Mouse (Mus musculus) E14TG2a.4 (cell line): ENCODE measurements around the gene Bcas3.
A peak's percentile ranks its signal among the peaks of the same experiment; 100 is the strongest.

Experiments
- H3K27me3 ChIP-seq: 2 replicates; pipeline ENCODE4 v1.6.1; 2014; ENCODE audit warnings: low read length, control low read depth; ENCODE audit not compliant: insufficient read depth
- H3K36me3 ChIP-seq: 2 replicates; pipeline ENCODE4 v1.6.1; 2014; ENCODE audit warnings: low read length, control low read depth; ENCODE audit not compliant: insufficient read depth
- H3K4me1 ChIP-seq: replicated peaks from 2 replicates; pipeline ENCODE4 v1.6.1; 2014; ENCODE audit warnings: low read depth, low read length, control low read depth
- H3K4me3 ChIP-seq: replicated peaks from 2 replicates; pipeline ENCODE4 v1.5.1; 2014; ENCODE audit warnings: mild to moderate bottlenecking, low read length
- H3K9me3 ChIP-seq: 2 replicates; pipeline ENCODE4 v1.6.1; 2014; ENCODE audit warnings: low read length, control low read depth
- CTCF ChIP-seq: conservative IDR thresholded peaks from 2 replicates; pipeline ENCODE4 v1.5.1; 2014; ENCODE audit warnings: low read length
- NANOG ChIP-seq: IDR thresholded peaks from 2 replicates; pipeline ENCODE4 v1.6.1; 2014; ENCODE audit warnings: borderline replicate concordance, low read length, mixed read lengths
- POU5F1 ChIP-seq: IDR thresholded peaks from 2 replicates; pipeline ENCODE4 v1.6.1; 2014; ENCODE audit warnings: low read length, borderline replicate concordance

Gene Bcas3

GRCm38 (mm10) chr11:85769740-85770139 is 416.8 kb downstream of the Bcas3 start:
- TF ChIP-seq NANOG (no peak), CTCF (no peak), POU5F1 (no peak)
- no peaks in the 10 kb centered on the region for H3K27me3 ChIP-seq

GRCm38 (mm10) chr11:85773391-85773790 is 420.4 kb downstream of the Bcas3 start:
- no peak overlapping the region for H3K4me3 ChIP-seq
- no peaks in the 10 kb centered on the region for H3K9me3 ChIP-seq
- TF ChIP-seq CTCF (no peak), POU5F1 (no peak), NANOG (no peak)
- H3K4me1 ChIP-seq = peaks cover 18% of the 10 kb centered on the region
- no peaks in the 10 kb centered on the region for H3K27me3 ChIP-seq
- no peaks in the 10 kb centered on the region for H3K36me3 ChIP-seq

More at GRCm38 (mm10) chr11:85769740-85770139, 416.8 kb downstream of the Bcas3 start:
- Histone ChIP-seq H3K4me3 (no peak overlapping the region), H3K9me3 (no peaks in the 10 kb centered on the region), H3K4me1 (peaks cover 44% of the 10 kb centered on the region), H3K36me3 (no peaks in the 10 kb centered on the region)

- no peak for TF ChIP-seq POU5F1
- H3K9me3 ChIP-seq = no peaks in the 10 kb centered on the region
- H3K27me3 ChIP-seq = no peaks in the 10 kb centered on the region
- H3K4me3 ChIP-seq = no peak overlapping the region
- H3K36me3 ChIP-seq = no peaks in the 10 kb centered on the region
- H3K4me1 ChIP-seq = peaks cover 18% of the 10 kb centered on the region
These were observed 421.7 kb downstream of the Bcas3 start for GRCm38 (mm10) chr11:85774707-85775106.

GRCm38 (mm10) chr11:85775492-85775891 is 422.5 kb downstream of the Bcas3 start:
- Histone ChIP-seq H3K27me3 (no peaks in the 10 kb centered on the region), H3K4me1 (peaks cover 18% of the 10 kb centered on the region), H3K9me3 (no peaks in the 10 kb centered on the region), H3K4me3 (no peak overlapping the region), H3K36me3 (no peaks in the 10 kb centered on the region)
- TF ChIP-seq CTCF = no peak
- TF ChIP-seq NANOG = no peak
- TF ChIP-seq POU5F1 = no peak

- no peaks in the 10 kb centered on the region for H3K9me3 ChIP-seq
- H3K4me3 ChIP-seq = no peak overlapping the region
- peaks cover 2% of the 10 kb centered on the region; the same call in 1 of the 2 replicates for H3K27me3 ChIP-seq
- no peaks in the 10 kb centered on the region for H3K36me3 ChIP-seq
- peaks cover 7% of the 10 kb centered on the region for H3K4me1 ChIP-seq
- TF ChIP-seq CTCF = no peak
- TF ChIP-seq NANOG = no peak
- TF ChIP-seq POU5F1 = no peak
These were observed 423.9 kb downstream of the Bcas3 start for GRCm38 (mm10) chr11:85776861-85777360.

GRCm38 (mm10) chr11:85777950-85778349 is 425.0 kb downstream of the Bcas3 start:
- Histone ChIP-seq H3K36me3 (no peaks in the 10 kb centered on the region), H3K9me3 (no peaks in the 10 kb centered on the region), H3K4me1 (peaks cover 5% of the 10 kb centered on the region), H3K4me3 (no peak overlapping the region), H3K27me3 (peaks cover 2% of the 10 kb centered on the region; the same call in 1 of the 2 replicates)
- TF ChIP-seq CTCF (no peak), POU5F1 (no peak), NANOG (no peak)

- H3K4me1 ChIP-seq = peaks cover 7% of the 10 kb centered on the region
These were observed 427.3 kb downstream of the Bcas3 start for GRCm38 (mm10) chr11:85780303-85780702.

GRCm38 (mm10) chr11:85786113-85786718 is 433.2 kb downstream of the Bcas3 start:
- H3K27me3 ChIP-seq = peaks cover 2% of the 10 kb centered on the region; the same call in 1 of the 2 replicates
- no peaks in the 10 kb centered on the region for H3K9me3 ChIP-seq
- H3K4me1 ChIP-seq = peaks cover 11% of the 10 kb centered on the region

More at GRCm38 (mm10) chr11:85780303-85780702, 427.3 kb downstream of the Bcas3 start:
- TF ChIP-seq CTCF (no peak), POU5F1 (no peak), NANOG (no peak)
- H3K9me3 ChIP-seq = no peaks in the 10 kb centered on the region
- peaks cover 2% of the 10 kb centered on the region; the same call in 1 of the 2 replicates for H3K27me3 ChIP-seq
- H3K4me3 ChIP-seq = no peak overlapping the region
- no peaks in the 10 kb centered on the region for H3K36me3 ChIP-seq

GRCm38 (mm10) chr11:85789750-85790149 is 436.8 kb downstream of the Bcas3 start:
- H3K9me3 ChIP-seq = no peaks in the 10 kb centered on the region
- no peak for TF ChIP-seq POU5F1
- no peak for TF ChIP-seq CTCF
- TF ChIP-seq NANOG = no peak
- H3K36me3 ChIP-seq = no peaks in the 10 kb centered on the region
- H3K27me3 ChIP-seq = no peaks in the 10 kb centered on the region
- no peak overlapping the region for H3K4me3 ChIP-seq
- H3K4me1 ChIP-seq = peaks cover 30% of the 10 kb centered on the region

More at GRCm38 (mm10) chr11:85786113-85786718, 433.2 kb downstream of the Bcas3 start:
- H3K36me3 ChIP-seq = no peaks in the 10 kb centered on the region
- H3K4me3 ChIP-seq = no peak overlapping the region
- TF ChIP-seq CTCF (peak; percentile 20; the same call in 1 of the 2 replicates), POU5F1 (no peak)
